8 mouse cellular contexts compared by ENCODE assay signal in the genomic region with DNA sequence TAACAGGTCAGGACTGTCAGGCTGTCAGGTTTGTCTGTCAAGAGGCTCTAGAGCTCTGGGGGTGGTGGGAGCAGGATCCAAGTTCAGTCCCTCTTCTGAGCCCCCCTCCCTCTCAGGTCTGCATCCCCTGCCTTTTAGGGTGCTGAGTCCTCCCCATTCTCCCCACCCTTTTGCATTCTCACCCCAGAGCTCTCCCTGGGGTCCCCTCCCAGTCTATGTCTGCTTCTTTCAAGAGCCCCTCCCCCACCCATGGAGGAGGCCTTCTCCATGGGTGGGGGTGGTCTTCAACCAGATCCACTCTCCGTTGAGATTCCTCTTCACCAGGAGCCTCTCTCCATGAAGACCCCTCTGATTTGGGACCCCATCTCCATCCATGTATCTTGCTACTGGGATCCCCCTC. TPM values are rescaled to one million over a fixed set of nuclear protein-coding genes. Genes with fewer than 3 reads are reported as not detected.
DNase-seq lines count a peak whose midpoint lies in the region; ATAC-seq and TF ChIP-seq lines count a peak whose summit lies in the region.

No protein-coding gene starts in this region.

- H3K4me3 ChIP-seq in lung, embryonic 14.5 days (ENCODE audit: low read depth, low read length) = peak overlapping the region; percentile 86
- H3K4me3 ChIP-seq in forebrain, embryonic 13.5 days = peak overlapping the region; percentile 89
- peak overlapping the region; percentile 96 for H3K4me3 ChIP-seq in limb, embryonic 10.5 days
- peak overlapping the region; percentile 82 for H3K4me3 ChIP-seq in neural tube, embryonic 14.5 days (ENCODE audit: low read depth, low read length)

- no peak for TF ChIP-seq CTCF in lung, embryonic 14.5 days (IDR thresholded peaks at IDR 0.05; ENCODE audit: low read depth)

- no peak for ATAC-seq in lung, embryonic 14.5 days (ENCODE audit: insufficient read depth)
- no peak for ATAC-seq in forebrain, embryonic 13.5 days
- no peak for ATAC-seq in neural tube, embryonic 14.5 days (ENCODE audit: low read depth)

- no peak overlapping the region for H3K9ac ChIP-seq in lung, embryonic 14.5 days
- peak overlapping the region; percentile 100 for H3K9ac ChIP-seq in forebrain, embryonic 13.5 days
- H3K9ac ChIP-seq in neural tube, embryonic 14.5 days (replicated peaks; ENCODE audit: low read depth, low read length) = peak overlapping the region; percentile 100; the same call in 1 of the 2 replicates

- 0 out of 2 replicates have a peak overlapping the region, but pooled peaks have one; percentile 99 for H3K27ac ChIP-seq in lung, embryonic 14.5 days (ENCODE audit: low read depth)
- peak overlapping the region; percentile 100 for H3K27ac ChIP-seq in forebrain, embryonic 13.5 days
- peak overlapping the region; percentile 100 for H3K27ac ChIP-seq in limb, embryonic 10.5 days
- peak overlapping the region; percentile 99 for H3K27ac ChIP-seq in neural tube, embryonic 14.5 days (ENCODE audit: low read depth, low read length)

- H3K4me1 ChIP-seq in lung, embryonic 14.5 days (ENCODE audit: insufficient read depth) = peaks cover 11% of the 10 kb centered on the region
- peaks cover 37% of the 10 kb centered on the region for H3K4me1 ChIP-seq in forebrain, embryonic 13.5 days
- H3K4me1 ChIP-seq in limb, embryonic 10.5 days = peaks cover 43% of the 10 kb centered on the region
- H3K4me1 ChIP-seq in neural tube, embryonic 14.5 days (ENCODE audit: control insufficient read depth, insufficient read depth, low read length) = peaks cover 31% of the 10 kb centered on the region

- H3K27me3 ChIP-seq in lung, embryonic 14.5 days (ENCODE audit: insufficient read depth, low read length) = no peaks in the 10 kb centered on the region
- no peaks in the 10 kb centered on the region for H3K27me3 ChIP-seq in forebrain, embryonic 13.5 days
- no peaks in the 10 kb centered on the region for H3K27me3 ChIP-seq in limb, embryonic 10.5 days (ENCODE audit: low read depth, poor library complexity, severe bottlenecking)
- H3K27me3 ChIP-seq in neural tube, embryonic 14.5 days (ENCODE audit: control insufficient read depth, insufficient read depth, low read length) = no peaks in the 10 kb centered on the region

- peak overlapping the region; percentile 96 for H3K4me2 ChIP-seq in lung, embryonic 14.5 days
- H3K4me2 ChIP-seq in forebrain, embryonic 13.5 days = peak overlapping the region; percentile 97
- H3K4me2 ChIP-seq in neural tube, embryonic 14.5 days (ENCODE audit: low read depth, low read length) = peak overlapping the region; percentile 53

- WGBS in lung, embryonic 14.5 days = 15% methylated on average over 1 of the region's 1 CpGs
- WGBS in forebrain, embryonic 13.5 days = 32% methylated on average over 1 of the region's 1 CpGs
- WGBS in limb, embryonic 10.5 days = 32% methylated on average over 1 of the region's 1 CpGs
- 11% methylated on average over 1 of the region's 1 CpGs for WGBS in neural tube, embryonic 14.5 days

- DNase-seq in lung, embryonic 14.5 days = no peak
- DNase-seq in lung, postnatal 25 days (ENCODE audit: low spot score) = no peak
- no peak for DNase-seq in limb, embryonic 10.5 days (ENCODE audit: low spot score)
- no peak for DNase-seq in embryo, embryonic 11 days
- DNase-seq in lung, postnatal 14 days = no peak
- no peak for DNase-seq in cerebellum, postnatal 25 days

- H3K9me3 ChIP-seq in lung, embryonic 14.5 days (ENCODE audit: low read depth, low read length) = no peaks in the 10 kb centered on the region
- no peaks in the 10 kb centered on the region for H3K9me3 ChIP-seq in forebrain, embryonic 13.5 days (replicated peaks)
- no peaks in the 10 kb centered on the region for H3K9me3 ChIP-seq in limb, embryonic 10.5 days (replicated peaks)
- H3K9me3 ChIP-seq in neural tube, embryonic 14.5 days (ENCODE audit: control insufficient read depth, low read length) = no peaks in the 10 kb centered on the region

- no peaks in the 10 kb centered on the region for H3K36me3 ChIP-seq in lung, embryonic 14.5 days (ENCODE audit: insufficient read depth)
- H3K36me3 ChIP-seq in forebrain, embryonic 13.5 days (ENCODE audit: poor library complexity, severe bottlenecking) = no peaks in the 10 kb centered on the region
- no peaks in the 10 kb centered on the region for H3K36me3 ChIP-seq in limb, embryonic 10.5 days
- no peaks in the 10 kb centered on the region for H3K36me3 ChIP-seq in neural tube, embryonic 14.5 days (ENCODE audit: control insufficient read depth, insufficient read depth, low read length)

RNA-seq across cellular contexts. Expression of a gene that starts 0.7 kb away (rescaled TPM):
- 69.0 and 76.8 TPM in 2 replicates for polyA plus RNA-seq in lung, embryonic 14.5 days (2014; fragmentation: Nextera tagmentation; extraction: Ambion mirVana)
- polyA plus RNA-seq in forebrain, embryonic 13.5 days (2015; fragmentation: Nextera tagmentation; extraction: Ambion mirVana) = 53.0 and 57.4 TPM in 2 replicates
- 71.2 and 80.3 TPM in 2 replicates for polyA plus RNA-seq in limb, embryonic 10.5 days (2016; fragmentation: Nextera tagmentation; extraction: Ambion mirVana)
- polyA plus RNA-seq in neural tube, embryonic 14.5 days (2014; fragmentation: Nextera tagmentation; extraction: Ambion mirVana) = 101 and 118 TPM in 2 replicates

RNA-seq across cellular contexts. Expression of a gene that starts 54.8 kb away (rescaled TPM):
- polyA plus RNA-seq in lung, embryonic 14.5 days (2014; fragmentation: Nextera tagmentation; extraction: Ambion mirVana) = 2.5 and 3.9 TPM in 2 replicates
- polyA plus RNA-seq in forebrain, embryonic 13.5 days (2015; fragmentation: Nextera tagmentation; extraction: Ambion mirVana) = 10.3 and 11.9 TPM in 2 replicates
- polyA plus RNA-seq in limb, embryonic 10.5 days (2016; fragmentation: Nextera tagmentation; extraction: Ambion mirVana) = 2.8 and 3.8 TPM in 2 replicates
- polyA plus RNA-seq in neural tube, embryonic 14.5 days (2014; fragmentation: Nextera tagmentation; extraction: Ambion mirVana) = 23.8 and 25.2 TPM in 2 replicates
